Mouse (Mus musculus) natural killer cell, adult 2 months (primary cell): ENCODE data around the gene Dicer1.
"Not testable (repeated sequence)": the region's sequence is repeated elsewhere in the genome, so short reads cannot be mapped to it uniquely, and the experiment has no call there.

ENCODE experiments used
- DNase-seq, 2 experiments: peaks; one replicate each; pipeline ENCODE4 v3.0.0; 2022; ENCODE audit warnings: low spot score in 2 of 2

The Dicer1 gene

DNA sequence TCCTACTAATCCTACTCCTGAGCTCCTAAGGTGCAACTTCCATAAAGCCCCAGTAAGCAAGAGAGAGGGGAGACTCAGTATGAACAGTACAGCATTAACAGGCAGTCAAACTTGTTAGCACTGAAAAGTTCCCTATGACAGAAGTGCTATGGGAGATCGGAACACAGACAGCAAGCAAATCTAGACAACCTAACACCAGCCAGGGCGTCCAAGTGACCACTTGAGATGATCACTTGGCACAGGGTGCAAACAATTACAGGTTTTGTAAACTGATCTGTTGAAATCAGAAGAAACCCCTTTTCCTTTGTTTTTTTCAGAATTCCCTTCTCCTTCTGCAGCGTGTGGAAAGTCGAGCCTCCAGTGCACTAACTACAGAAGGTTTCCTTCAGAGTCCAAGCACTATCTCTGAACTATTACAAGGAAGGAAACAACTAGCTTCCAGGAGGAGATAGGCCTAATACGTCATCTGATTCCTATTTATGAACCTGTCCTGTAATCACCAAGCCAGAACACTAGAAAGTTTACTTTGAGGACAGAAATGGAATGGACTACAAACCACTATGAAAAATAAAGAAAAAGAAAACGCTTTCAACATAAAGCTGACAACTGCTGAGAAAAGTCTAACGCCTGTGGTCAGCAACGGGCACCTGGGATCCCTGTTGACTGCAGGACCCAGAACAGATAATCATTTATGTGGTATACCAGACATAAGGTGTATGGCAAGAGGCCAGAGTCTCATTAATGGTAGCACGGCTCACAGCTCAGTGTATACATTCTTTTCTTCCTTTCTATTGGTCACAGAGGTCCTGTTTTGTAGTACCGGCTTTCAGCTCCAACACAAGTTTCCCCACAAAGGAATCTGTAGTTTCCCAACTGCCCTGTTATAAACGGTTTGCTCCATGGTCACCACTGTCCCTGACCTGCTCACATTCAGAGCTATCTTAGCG lies 10.6 kb downstream of the Dicer1 start:
- no peak for DNase-seq

DNA sequence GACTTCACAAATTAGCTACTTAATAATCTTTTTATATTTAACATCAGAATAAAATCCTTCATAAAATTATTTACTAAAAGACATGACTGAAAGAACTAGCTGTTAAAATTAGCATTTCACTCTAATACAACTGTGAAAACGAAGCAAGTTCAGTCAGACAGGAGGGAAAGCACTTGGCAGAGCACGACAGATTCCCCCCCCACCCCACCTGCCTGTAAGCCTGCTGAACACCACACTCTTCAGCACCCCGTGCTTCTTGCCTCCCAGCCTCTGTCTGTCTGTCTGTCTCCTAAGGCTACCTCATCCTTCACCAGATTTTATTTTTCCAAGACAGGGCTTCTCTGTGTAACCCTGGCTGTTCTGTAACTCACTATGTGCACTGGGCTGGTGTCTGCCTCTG lies 12.8 kb downstream of the Dicer1 start:
- no peak for DNase-seq

DNA sequence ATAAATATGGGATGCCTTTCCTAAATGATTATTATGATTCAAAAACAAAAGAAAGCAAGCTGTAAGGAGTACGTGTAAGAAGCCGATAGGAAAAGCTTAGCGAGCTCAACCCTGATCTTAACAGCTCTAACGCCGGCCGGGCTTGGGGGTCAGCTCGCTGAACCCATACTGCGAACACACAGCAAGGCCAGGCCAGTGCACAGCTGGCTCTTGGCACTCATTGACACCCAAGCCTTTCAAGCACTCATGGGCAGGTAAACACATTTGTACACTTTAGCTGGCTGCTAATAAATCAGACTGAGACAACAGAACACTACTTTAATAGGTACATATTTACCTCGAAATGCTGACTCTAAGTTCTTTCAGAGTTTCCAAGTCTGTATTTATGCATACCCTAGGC lies 13.3 kb downstream of the Dicer1 start:
- DNase-seq: no peak

DNA sequence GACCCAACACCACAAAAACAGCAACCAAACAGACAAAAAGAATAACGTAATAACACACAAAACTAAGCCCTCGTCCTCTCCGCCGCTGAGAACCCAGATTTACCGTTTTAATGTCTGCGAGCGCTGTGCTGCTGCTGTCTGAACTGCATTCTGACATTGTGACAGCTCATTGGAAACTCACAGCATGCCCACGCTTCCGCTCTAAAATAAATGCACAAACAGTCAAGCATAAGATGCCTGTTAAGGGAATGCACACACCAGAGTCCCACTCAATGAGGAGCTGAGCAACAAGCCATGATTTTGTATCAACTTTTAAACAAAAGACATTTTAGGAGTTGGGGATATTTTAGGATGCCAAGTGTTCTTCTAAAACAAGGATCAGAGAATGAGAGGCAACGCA lies 14.1 kb downstream of the Dicer1 start:
- no peak for DNase-seq

DNA sequence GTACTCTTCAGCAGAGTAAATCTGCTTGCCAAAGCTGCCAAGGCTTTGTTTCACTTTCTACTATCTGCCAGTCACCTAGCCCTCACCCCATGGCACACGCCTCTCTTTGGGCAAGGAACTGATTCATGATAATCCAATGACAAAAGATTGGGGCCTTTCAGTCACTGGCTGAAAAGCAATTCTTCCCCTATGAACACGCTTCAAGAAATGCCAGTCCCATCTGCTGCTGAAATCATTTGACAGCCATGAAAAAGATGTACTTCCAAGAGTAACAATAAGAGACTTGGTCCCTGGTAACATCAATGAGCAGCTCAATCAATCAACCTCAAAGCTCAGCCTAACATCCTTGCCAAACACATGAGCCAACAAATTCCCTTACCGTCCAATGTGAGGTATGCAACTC lies 15.8 kb downstream of the Dicer1 start:
- DNase-seq: no peak

DNA sequence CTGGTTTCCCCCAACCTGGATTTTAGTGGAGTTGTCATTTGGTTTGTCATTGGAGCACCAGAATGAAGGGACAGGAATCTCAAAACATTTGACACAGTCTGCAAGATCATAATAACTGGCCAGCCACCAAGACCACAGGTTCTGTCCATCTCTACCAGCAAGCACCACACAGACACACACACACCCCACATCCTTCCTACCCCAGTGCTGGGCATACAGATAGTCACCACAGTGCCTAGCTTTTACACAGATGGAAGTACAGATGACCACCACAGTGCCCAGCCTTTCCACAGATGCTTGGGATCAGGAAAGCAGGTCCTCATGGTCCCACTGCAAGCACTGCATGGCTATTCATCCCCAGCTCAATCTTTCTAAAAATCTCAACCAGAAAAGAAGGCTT lies 18.6 kb downstream of the Dicer1 start:
- DNase-seq: no peak

DNA sequence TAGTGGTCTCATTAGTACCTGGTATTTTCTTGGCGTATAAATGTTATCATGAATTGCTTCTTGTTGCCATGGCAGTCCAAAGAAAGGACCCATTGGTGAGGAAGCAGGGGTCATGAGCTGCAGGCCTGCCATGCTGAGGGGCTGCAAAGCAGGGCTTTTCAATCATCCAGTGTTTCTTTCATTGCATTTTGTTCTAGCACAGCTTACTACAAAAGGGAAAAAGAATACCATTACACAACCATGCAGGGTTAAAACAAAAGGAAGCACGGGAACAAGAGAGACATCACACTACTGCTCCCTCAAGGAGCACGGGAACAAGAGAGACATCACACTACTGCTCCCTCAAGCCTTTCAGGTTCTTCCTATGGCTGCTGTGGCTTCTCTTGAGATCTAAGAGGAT lies 20.0 kb downstream of the Dicer1 start:
- DNase-seq: no peak

DNA sequence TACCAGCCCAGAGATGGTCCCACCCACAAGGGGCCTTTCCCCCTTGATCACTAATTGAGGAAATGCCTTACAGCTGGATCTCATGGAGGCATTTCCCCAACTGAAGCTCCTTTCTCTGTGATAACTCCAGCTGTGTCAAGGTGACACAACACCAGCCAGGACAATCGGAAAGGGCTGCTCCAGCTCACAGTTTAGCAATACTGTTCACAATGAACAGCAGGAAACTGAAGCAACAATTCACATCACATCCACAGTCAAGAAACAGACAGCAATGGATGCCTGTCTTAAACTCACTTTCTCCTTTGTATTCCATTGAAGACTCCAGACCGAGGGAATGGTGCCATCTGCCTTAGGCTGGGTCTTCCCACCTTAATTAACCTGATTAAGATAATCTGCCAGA lies 25.3 kb downstream of the Dicer1 start:
- not testable (repeated sequence) for DNase-seq

DNA sequence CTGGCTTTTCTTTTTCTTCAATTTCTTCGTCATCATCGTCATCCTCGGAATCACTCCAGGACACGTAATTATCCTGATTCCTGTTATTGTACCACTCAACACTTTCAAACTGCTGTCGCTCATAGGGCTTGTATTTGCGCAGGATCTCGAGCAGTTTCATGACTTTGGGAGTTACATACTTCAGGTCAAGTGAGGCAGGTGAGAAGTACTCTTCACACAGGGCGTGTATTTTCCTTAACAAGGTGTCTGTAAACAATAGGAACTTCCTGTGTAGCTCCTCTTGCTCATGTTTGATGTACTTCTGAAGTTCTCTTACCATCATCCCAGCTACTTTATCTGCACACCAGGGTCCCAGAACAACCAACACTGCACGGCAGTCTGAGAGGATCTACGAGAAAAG lies 29.7 kb downstream of the Dicer1 start:
- DNase-seq: no peak

DNA sequence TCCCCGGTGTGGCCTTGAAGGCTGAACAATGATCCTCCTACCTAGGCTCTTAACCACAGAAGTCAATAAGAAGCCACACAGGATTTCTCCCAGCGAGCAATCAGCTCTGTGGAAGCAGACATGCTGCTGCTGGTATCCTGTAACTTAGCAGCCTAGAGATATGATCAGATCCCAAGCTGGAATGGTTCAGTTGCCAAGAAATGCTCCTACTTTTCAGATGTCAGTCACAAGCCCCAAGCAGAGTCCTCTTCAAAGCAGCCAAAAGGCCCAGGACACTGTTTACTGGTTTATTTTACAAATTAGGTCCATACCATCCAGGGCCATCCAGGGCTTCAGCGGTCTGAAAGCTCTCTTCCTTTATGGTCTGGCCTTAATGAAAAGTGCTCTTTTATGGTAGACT lies 30.7 kb downstream of the Dicer1 start:
- DNase-seq: no peak

DNA sequence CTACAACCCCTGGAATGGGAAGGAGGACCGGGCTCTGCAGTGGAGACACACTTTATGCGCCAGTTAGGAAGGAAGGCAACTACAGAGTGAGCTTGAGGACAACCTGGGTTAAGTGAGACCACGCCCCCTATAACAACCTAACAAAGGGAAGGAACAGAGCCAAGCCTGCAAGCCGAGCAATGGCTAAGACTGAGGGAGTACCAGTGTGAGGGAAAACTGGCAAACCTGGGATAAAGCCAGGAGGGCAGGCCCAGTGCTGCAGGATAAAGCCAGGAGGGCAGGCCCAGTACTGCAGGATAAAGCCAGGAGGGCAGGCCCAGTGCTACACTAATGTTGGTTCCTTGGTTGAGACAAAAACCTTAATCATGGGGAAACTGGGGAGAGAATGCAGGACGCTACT lies 32.8 kb downstream of the Dicer1 start:
- no peak for DNase-seq

DNA sequence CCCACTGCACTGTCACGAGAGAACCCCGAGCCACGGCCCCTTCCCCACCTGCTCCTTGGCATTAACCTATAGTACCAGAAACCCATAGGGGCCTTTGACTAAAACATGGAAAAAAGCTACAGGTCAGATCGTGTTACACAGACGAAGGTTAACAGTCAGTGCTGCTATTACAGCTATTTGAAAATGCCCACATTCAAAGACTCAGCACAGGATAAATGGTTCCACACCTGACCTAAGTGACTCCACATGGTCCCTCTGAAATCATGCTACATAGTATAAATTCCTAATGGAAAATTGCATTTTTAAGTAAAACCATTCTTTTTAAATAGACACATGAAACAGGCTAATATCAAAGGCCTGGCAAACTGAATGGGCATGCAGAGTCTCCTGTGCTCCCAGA lies 35.3 kb downstream of the Dicer1 start:
- no peak for DNase-seq

DNA sequence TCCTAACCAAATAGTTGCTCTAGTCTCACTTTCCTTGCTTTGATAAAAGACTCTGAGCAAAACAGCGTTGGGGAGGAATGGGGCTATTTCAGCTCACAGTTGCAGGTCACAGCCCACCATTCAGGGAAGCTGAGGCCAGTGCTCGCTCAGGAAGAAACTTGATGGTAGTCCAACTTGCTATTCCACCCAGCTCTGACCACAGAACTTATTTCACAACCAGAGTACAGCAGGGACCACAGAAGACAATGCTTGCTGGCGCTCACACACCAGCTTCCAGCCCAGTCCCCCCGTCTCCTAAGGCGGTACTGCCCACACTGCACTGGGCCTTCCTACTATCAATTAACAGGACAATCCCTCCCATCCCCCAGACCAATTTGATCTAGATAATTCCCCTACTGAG lies 36.3 kb downstream of the Dicer1 start:
- DNase-seq: no peak

DNA sequence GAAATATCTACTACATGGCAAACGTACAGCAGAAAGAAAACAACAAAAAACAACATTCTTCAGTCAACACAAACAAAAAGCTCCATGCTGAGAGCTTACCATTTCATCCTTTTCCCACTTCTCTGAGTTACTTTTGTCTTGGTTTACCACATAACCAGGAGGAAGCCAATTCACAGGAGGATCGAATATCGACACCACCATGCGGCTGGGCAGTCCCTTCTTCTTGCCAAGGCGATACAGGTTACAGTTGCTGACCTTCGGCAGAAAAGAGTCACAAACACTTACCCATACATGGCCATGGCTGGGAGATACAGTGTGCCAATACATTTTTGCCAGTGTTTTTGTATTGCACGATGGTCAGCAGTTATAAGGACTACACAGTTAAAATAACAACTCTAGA lies 51.5 kb downstream of the Dicer1 start:
- DNase-seq: no peak

DNA sequence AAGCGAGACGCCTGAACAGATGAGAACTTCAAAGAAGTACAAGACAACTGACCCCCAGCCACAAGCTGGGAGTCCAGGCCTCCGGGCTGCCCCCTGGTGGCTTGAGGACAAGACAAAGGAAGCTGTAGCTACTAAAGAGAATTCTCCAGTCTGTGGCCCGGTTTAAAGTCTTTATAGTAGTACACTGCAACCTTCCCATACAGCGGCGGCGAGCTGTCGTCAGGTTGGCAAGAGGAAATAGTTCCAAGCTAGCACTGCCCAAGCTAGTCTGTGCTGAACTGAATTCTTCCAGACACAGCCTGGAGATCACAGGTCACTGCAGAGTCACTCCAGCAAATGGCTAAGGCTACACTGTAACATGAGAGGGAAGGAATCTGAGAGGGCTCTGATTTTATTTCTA lies 52.0 kb downstream of the Dicer1 start:
- DNase-seq: no peak

DNA sequence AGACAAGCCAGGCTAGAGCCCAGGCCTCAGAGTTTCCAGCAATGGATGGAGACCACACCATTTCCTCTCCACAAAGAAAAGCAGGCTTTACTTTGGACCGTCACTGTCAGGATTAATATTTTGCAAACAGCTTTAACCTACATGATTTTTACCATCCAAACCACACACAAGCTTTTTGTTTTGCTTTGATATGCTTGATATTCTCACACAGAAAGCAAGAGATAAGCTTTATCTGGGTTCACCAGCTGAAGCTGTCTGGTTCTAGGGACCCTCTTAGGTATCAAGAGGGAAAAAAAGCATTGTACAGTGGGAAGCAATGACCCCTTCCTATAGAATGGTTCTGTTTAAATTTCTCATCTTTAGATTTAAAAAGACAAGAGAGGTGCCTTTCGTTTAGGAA lies 56.2 kb downstream of the Dicer1 start:
- DNase-seq: no peak

DNA sequence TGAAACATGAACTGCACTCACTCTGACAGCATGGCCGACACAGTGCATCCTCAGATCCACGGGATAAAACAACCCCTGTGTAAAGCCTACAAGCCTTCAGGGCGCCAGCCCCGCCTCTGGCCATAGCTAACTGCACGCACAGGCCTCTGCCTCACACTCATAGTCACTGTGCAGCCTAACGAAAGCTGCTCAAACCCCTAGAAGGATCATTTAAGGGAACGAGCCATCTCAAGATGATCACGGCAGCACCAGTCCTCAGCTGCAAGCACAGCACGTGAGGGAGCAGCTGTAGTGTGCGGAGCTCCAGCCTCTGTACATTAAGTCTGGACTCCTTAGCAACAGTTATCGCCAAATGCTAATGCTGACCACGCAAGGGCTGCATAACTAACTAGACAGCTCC lies 58.9 kb downstream of the Dicer1 start:
- no peak for DNase-seq

DNA sequence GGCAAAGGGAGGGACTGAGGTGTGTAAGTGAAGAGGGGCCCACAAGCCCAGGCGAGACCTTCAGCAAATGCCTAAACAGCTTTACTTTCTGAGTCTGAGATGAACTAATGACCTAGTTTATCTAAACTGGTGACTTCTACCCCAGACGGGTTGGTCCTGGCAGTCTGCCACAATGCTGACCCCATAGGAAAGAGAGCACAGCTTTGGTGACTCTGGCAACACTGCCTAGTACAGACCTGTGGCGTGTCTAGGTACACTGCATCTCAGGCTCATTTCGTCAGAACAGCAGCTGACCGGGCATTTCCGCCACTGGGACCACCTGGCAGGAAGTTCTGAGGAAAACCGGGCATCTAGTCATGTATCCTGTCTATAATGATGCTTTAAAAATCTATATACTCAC lies 61.3 kb downstream of the Dicer1 start:
- no peak for DNase-seq

DNA sequence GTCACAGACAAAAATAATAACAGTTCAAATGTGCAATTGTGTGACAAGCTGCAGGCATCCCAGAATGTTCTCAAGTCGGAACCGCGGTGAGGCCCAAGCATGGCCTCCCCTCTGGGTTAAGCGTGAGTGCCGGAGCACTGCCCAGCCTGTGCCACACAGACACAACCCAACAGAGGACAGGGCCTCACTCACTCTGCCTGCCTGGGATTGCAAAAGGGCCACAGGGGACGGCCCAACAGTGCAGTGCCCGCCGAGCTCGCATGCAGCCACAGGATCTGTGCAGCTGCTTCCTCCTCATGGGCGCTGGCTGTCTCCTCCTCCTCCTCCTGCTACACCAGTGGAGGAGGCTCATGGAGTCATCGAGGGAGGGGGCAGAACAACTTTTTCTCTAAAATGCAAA lies 62.9 kb downstream of the Dicer1 start:
- no peak for DNase-seq

DNA sequence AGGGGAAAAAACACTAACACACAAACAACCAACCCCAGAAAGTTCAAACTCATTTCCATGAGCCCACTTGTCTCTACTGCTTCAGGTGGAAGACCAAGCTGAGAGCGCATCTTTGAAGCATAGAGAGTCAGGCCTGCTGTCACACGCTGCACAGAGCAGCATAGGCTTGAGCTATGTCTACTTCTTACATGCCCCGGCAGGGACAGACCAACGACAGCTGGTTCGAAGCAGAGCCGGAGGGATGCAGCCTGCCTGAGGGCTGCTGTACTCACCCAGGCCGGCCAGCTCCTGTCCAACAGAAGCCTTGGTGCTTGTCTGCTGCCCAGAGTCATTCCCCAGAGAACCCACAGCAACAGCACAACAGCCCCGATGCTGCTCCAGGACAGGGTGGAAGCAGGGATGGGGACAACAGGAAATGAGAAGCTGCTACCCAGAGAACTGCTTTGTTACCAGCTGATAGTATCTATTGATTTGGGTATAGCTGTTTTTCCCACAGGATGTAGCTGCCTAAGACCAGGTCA lies 67.3 kb downstream of the Dicer1 start:
- no peak for DNase-seq

DNA sequence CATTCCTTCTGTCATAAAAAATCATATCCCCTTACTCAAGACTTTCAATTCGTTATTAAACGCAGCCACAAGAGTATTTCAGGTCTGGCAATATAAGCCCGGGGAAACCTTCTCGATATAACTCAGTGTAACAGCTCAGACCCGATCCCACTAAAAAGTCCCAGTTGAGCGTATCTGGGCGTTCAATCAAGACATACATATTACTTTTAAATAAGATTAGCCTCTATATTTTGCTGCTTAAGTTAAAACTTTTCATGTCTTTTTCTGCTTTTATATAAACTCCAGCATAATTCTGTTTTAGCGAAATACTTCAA lies 72.0 kb downstream of the Dicer1 start:
- DNase-seq: no peak

DNA sequence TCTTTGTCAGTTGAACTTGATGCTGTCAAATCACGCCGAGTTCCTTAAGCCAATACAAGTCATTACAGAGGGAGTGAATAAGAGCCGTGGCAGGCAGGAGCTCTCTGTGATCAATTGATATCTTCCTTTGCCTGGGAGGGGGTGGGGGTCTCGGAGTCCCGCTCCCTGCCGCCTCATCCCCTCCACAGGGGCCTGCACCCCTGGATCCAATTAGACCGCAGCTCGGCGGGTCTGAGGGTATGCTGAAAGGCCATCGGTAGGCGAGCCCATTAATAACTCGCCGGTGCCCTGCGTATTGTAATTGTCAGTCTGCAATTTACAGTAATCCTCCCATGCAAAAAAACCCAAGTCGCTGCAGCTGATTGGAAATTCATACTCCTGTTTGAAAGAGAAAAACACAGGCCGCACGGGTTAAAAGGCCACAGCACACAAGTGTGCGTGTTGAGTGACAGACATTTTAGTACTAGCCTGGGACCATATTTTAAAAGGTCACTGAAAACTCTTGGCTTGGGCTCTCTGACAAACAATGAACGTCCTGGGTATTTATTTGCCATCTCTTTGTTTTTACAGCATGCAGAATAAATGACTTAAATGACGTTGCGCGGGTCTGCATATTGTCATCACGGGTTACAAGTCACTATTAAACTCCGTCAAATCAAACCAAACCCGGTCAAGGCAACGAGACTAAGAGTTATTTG lies 72.5 kb downstream of the Dicer1 start:
- DNase-seq: no peak

DNA sequence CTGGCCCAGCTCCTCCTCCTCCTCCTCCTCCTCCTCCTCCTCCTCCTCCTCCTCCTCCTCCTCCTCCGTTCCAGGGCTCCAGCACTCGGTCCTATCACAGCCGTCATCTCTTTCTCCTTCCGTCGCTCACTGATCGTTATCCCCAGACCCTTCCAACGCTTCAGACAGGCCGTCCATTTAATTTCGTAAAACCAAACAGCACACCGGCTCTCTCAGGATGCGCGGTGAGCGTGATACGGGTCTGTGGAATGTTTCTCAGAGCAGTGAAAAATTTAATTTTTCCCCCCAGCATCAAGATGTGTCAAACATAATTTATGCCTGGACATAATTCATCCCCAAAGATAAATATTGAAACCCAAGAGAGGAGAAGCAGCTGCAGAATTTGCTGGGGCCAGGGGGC lies 73.3 kb downstream of the Dicer1 start:
- no peak for DNase-seq
